ENCODE assay signal across 26 mouse cellular contexts in the genomic region with DNA sequence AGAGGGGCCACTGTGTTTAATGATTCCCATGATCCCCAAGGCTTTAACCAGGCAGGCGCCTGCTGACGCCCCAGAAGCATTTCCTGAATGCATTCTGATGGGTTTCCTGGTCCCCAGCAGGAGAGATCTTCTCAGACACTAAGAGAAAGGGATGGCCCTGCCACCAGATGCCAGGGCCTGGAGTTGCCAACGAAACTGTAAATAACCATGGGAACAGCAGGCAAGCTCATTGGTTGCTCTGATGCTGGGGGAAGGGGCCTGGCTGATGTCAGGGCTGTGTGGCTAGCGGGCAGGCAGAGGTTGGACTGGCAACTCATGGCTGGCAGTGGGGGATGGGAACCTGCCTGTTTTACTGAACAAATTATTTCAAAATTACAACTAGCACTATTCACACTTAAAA. TPM values are rescaled to one million over a fixed set of nuclear protein-coding genes. Genes with fewer than 3 reads are reported as not detected.
DNase-seq lines count a peak whose midpoint lies in the region; ATAC-seq and TF ChIP-seq lines count a peak whose summit lies in the region.
"Had no signal": no experiment of that assay in that cellular context is flagged by ENCODE, and none has a peak within 500 bp of the region (broad histone marks: within the 10 kb centered on the region; RNA-seq: fewer than 3 reads in every experiment).

No protein-coding gene starts in this region.

- peaks cover 21% of the 10 kb centered on the region for H3K36me3 ChIP-seq in hindbrain, embryonic 10.5 days
- H3K36me3 ChIP-seq in hindbrain, embryonic 12.5 days: peaks cover 18% of the 10 kb centered on the region
- peaks cover 4% of the 10 kb centered on the region; the same call in 1 of the 2 replicates for H3K36me3 ChIP-seq in midbrain, postnatal 0 days (ENCODE audit: insufficient read depth, low read length)

- peaks cover 62% of the 10 kb centered on the region for H3K4me1 ChIP-seq in hindbrain, embryonic 10.5 days (replicated peaks)
- H3K4me1 ChIP-seq in hindbrain, embryonic 12.5 days: peaks cover 47% of the 10 kb centered on the region
- H3K4me1 ChIP-seq in midbrain, postnatal 0 days (ENCODE audit: insufficient read depth, low read length): peaks cover 18% of the 10 kb centered on the region; the same call in 1 of the 2 replicates

- H3K27ac ChIP-seq in hindbrain, embryonic 10.5 days: peak overlapping the region; percentile 35; the same call in 1 of the 2 replicates
- H3K27ac ChIP-seq in hindbrain, embryonic 12.5 days: no peak overlapping the region
- H3K27ac ChIP-seq in midbrain, postnatal 0 days (ENCODE audit: low read depth, low read length): no peak overlapping the region
- H3K27ac ChIP-seq: heart, embryonic 10.5 days; intestine, embryonic 15.5 days; layer of hippocampus, adult 2 months; limb, embryonic 12.5 days; macrophage; stomach, postnatal 0 days had no signal

- H3K9ac ChIP-seq in hindbrain, embryonic 12.5 days: no peak overlapping the region
- H3K9ac ChIP-seq in midbrain, postnatal 0 days (replicated peaks; ENCODE audit: low read length, poor library complexity, severe bottlenecking): no peak overlapping the region
- H3K9ac ChIP-seq: intestine, embryonic 15.5 days; limb, embryonic 12.5 days; liver, postnatal 0 days; midbrain, embryonic 12.5 days had no signal

- no peak overlapping the region for H3K4me2 ChIP-seq in hindbrain, embryonic 12.5 days (replicated peaks)
- no peak overlapping the region for H3K4me2 ChIP-seq in midbrain, postnatal 0 days (ENCODE audit: low read depth, low read length, poor library complexity, severe bottlenecking)
- H3K4me2 ChIP-seq: intestine, embryonic 15.5 days; limb, embryonic 12.5 days; liver, embryonic 11.5 days; midbrain, embryonic 12.5 days had no signal

- H3K27me3 ChIP-seq in hindbrain, embryonic 10.5 days (ENCODE audit: insufficient read depth, poor library complexity, severe bottlenecking): peaks cover 32% of the 10 kb centered on the region; the same call in 1 of the 2 replicates
- H3K27me3 ChIP-seq in hindbrain, embryonic 12.5 days: peaks cover 12% of the 10 kb centered on the region
- H3K27me3 ChIP-seq in midbrain, postnatal 0 days (ENCODE audit: insufficient read depth, low read length): no peaks in the 10 kb centered on the region

- WGBS in hindbrain, embryonic 10.5 days: 51% methylated on average over 4 of the region's 4 CpGs
- WGBS in hindbrain, embryonic 12.5 days: 26% methylated on average over 4 of the region's 4 CpGs
- WGBS in midbrain, postnatal 0 days: 39% methylated on average over 4 of the region's 4 CpGs

- no peak for ATAC-seq in cerebellum, adult (ENCODE audit: insufficient number of reproducible peaks, low FRiP score, low TSS enrichment)
- ATAC-seq in hindbrain, embryonic 12.5 days (ENCODE audit: low FRiP score): no peak
- no peak for ATAC-seq in midbrain, postnatal 0 days (ENCODE audit: low FRiP score)
- ATAC-seq in megakaryocyte-erythroid progenitor cell, adult 5-6 weeks (replicated peaks; ENCODE audit: low FRiP score, low TSS enrichment, poor library complexity, severe bottlenecking): no peak
- ATAC-seq: intestine, embryonic 15.5 days; liver, postnatal 0 days; lung, postnatal 0 days had no signal

- no peak for TF ChIP-seq CTCF in midbrain, postnatal 0 days (IDR thresholded peaks at IDR 0.05)

- peak; percentile 48 for DNase-seq in cerebellum, adult 9-11 months
- DNase-seq in hindbrain, embryonic 10.5 days (ENCODE audit: low spot score): no peak
- DNase-seq in MN1 (ENCODE audit: low spot score): peak; percentile 82
- DNase-seq in midbrain, postnatal 0 days (ENCODE audit: low spot score): peak; percentile 84
- DNase-seq: adrenal gland, postnatal 14 days; kidney, adult 9 months; kidney, postnatal 25 days; liver, postnatal 0 days; thymus, adult 2 months; thymus, postnatal 4 days had no signal

- H3K9me3 ChIP-seq in hindbrain, embryonic 10.5 days: no peaks in the 10 kb centered on the region
- H3K9me3 ChIP-seq in hindbrain, embryonic 12.5 days (replicated peaks): no peaks in the 10 kb centered on the region
- no peaks in the 10 kb centered on the region for H3K9me3 ChIP-seq in midbrain, postnatal 0 days (ENCODE audit: low read length)
- H3K9me3 ChIP-seq: embryonic facial prominence, embryonic 10.5 days; heart, embryonic 10.5 days; intestine, embryonic 15.5 days; limb, embryonic 12.5 days; midbrain, embryonic 12.5 days had no signal

- H3K4me3 ChIP-seq in hindbrain, embryonic 10.5 days: no peak overlapping the region
- H3K4me3 ChIP-seq in hindbrain, embryonic 12.5 days: no peak overlapping the region
- no peak overlapping the region for H3K4me3 ChIP-seq in midbrain, postnatal 0 days (ENCODE audit: low read depth, low read length)
- H3K4me3 ChIP-seq: embryonic facial prominence, embryonic 10.5 days; heart, embryonic 10.5 days; intestine, embryonic 15.5 days; layer of hippocampus, adult 2 months; limb, embryonic 12.5 days; midbrain, embryonic 12.5 days had no signal

RNA-seq across cellular contexts. Expression of a gene that starts 14.1 kb away (rescaled TPM):
- polyA plus RNA-seq in hindbrain, embryonic 10.5 days (2016; fragmentation: Nextera tagmentation; extraction: Ambion mirVana): 68.3 and 73.0 TPM in 2 replicates
- 57.1 and 57.9 TPM in 2 replicates for polyA plus RNA-seq in hindbrain, embryonic 12.5 days (2016; fragmentation: Nextera tagmentation; extraction: Ambion mirVana)
- 89.6 and 98.9 TPM in 2 replicates for total RNA-seq in midbrain, postnatal 0 days (2014; rRNA removed)
- 68.7 and 69.3 TPM in 2 replicates for polyA plus RNA-seq in midbrain, postnatal 0 days (2015; fragmentation: Nextera tagmentation; extraction: Ambion mirVana)
- total RNA-seq in megakaryocyte-erythroid progenitor cell, adult 5-6 weeks (2014; fragmentation: Nextera tagmentation): 23.8 and 53.9 TPM in 2 replicates
- 15.9 and 21.0 TPM in 2 replicates for total RNA-seq in megakaryocyte-erythroid progenitor cell, adult 5-6 weeks (2017)

RNA-seq across cellular contexts. Expression of a gene that starts 38.9 kb away (rescaled TPM):
- polyA plus RNA-seq in hindbrain, embryonic 10.5 days (2016; fragmentation: Nextera tagmentation; extraction: Ambion mirVana): 4.4 and 8.7 TPM in 2 replicates
- 12.3 and 13.5 TPM in 2 replicates for polyA plus RNA-seq in hindbrain, embryonic 12.5 days (2016; fragmentation: Nextera tagmentation; extraction: Ambion mirVana)
- total RNA-seq in midbrain, postnatal 0 days (2014; rRNA removed): 41.3 and 47.9 TPM in 2 replicates
- polyA plus RNA-seq in midbrain, postnatal 0 days (2015; fragmentation: Nextera tagmentation; extraction: Ambion mirVana): 21.9 and 23.2 TPM in 2 replicates
- not detected in 2 replicates for total RNA-seq in megakaryocyte-erythroid progenitor cell, adult 5-6 weeks (2014; fragmentation: Nextera tagmentation)
- total RNA-seq in megakaryocyte-erythroid progenitor cell, adult 5-6 weeks (2017): not detected in 2 replicates
- total RNA-seq: common myeloid progenitor, adult 5-6 weeks; hematopoietic stem cell, adult 5-6 weeks had no signal
- polyA plus RNA-seq: gonadal fat pad, adult 2 months; liver, postnatal 0 days; macrophage had no signal

RNA-seq across cellular contexts. Expression of a gene that starts 52.7 kb away (rescaled TPM):
- 90.0 and 94.6 TPM in 2 replicates for polyA plus RNA-seq in hindbrain, embryonic 10.5 days (2016; fragmentation: Nextera tagmentation; extraction: Ambion mirVana)
- 88.8 TPM in 2 replicates for polyA plus RNA-seq in hindbrain, embryonic 12.5 days (2016; fragmentation: Nextera tagmentation; extraction: Ambion mirVana)
- 98.6 and 99.4 TPM in 2 replicates for total RNA-seq in midbrain, postnatal 0 days (2014; rRNA removed)
- 77.2 and 80.2 TPM in 2 replicates for polyA plus RNA-seq in midbrain, postnatal 0 days (2015; fragmentation: Nextera tagmentation; extraction: Ambion mirVana)
- 23.5 and 31.5 TPM in 2 replicates for total RNA-seq in megakaryocyte-erythroid progenitor cell, adult 5-6 weeks (2014; fragmentation: Nextera tagmentation)
- 11.6 and 16.4 TPM in 2 replicates for total RNA-seq in megakaryocyte-erythroid progenitor cell, adult 5-6 weeks (2017)
